Mouse (Mus musculus) small intestine, adult 2 months (tissue): Measurements from ENCODE around the gene Zc3h14.

ENCODE experiments used
- CTCF ChIP-seq: fragments of 200-500 bp; IDR thresholded peaks from 2 replicates; pipeline ENCODE4 v1.5.1; 2012; ENCODE audit warnings: low read depth, mild to moderate bottlenecking, control low read depth, inconsistent platforms, low read length, moderate library complexity, mixed read lengths; ENCODE audit not compliant: insufficient replicate concordance, insufficient read length; ENCODE audit errors: extremely low read depth
- POLR2A ChIP-seq: fragments of 200-500 bp; IDR thresholded peaks from 2 replicates; pipeline ENCODE4 v1.6.1; 2012; ENCODE audit warnings: low read depth, mild to moderate bottlenecking, control low read depth, inconsistent platforms, low read length, moderate library complexity

DNA sequence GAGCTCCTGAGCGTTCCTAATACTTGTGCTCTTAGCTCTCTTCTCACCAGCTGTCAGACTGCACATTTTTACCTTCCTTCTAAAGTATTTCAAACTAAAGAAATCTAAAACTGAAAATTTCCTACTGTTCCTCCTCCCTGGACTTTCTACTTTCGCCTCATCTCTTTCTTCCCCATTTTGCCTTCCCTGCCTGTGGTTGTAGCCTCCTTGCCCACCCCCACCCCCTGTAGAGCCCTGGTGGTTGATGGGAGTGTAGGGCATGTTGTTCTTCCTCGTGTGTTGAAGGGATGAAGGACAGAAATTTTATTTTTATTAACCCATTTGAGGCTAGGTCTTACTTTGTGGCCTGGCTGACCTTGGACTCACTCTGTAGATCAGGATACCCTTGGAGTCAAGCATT is 30.7 kb downstream of the Zc3h14 start:
- no peak for TF ChIP-seq POLR2A
- no peak for TF ChIP-seq CTCF
